Mouse (Mus musculus) activated CD4-positive, CD25-positive, alpha-beta regulatory T cell, adult 4 months (primary cell): ENCODE measurements around the gene Nos3. TPM values are rescaled to one million over a fixed set of nuclear protein-coding genes. Genes with fewer than 3 reads are reported as not detected.

Experiments used
- ATAC-seq: one replicate; pipeline ENCODE4 v1.8.0; 2017
- polyA plus RNA-seq, 2 experiments: library from polyadenylated mRNA; unstranded; fragments of 100-300 nt; shearing (Covaris generic); gene quantifications; one replicate each; pipeline ENCODE4 v1.2.1; 2017

Nos3 gene
- polyA plus RNA-seq, 2 experiments from 2014 or later = 0.42 TPM; not detected in 1

- peak; percentile 55 for ATAC-seq
Measured at GRCm38 (mm10) chr5:24344477-24345051, 20.0 kb upstream of the Nos3 start.

- ATAC-seq = no peak
Measured at GRCm38 (mm10) chr5:24346313-24346712, 18.3 kb upstream of the Nos3 start.

- no peak for ATAC-seq
Measured at GRCm38 (mm10) chr5:24347186-24347875, 17.3 kb upstream of the Nos3 start.

GRCm38 (mm10) chr5:24348128-24348527, 16.5 kb upstream of the Nos3 start:
- peak; percentile 83 for ATAC-seq

- no peak for ATAC-seq
Measured at GRCm38 (mm10) chr5:24348546-24348945, 16.1 kb upstream of the Nos3 start.

- no peak for ATAC-seq
Measured at GRCm38 (mm10) chr5:24350073-24350472, 14.5 kb upstream of the Nos3 start.

- ATAC-seq = no peak
Measured at GRCm38 (mm10) chr5:24350531-24351250, 13.9 kb upstream of the Nos3 start.

GRCm38 (mm10) chr5:24351278-24351677, 13.3 kb upstream of the Nos3 start, which contains the start of gene Kcnh2:
Gene Kcnh2 (minus strand): TSS chr5:24351604.
- ATAC-seq = no peak

- no peak for ATAC-seq
Measured at GRCm38 (mm10) chr5:24351701-24352171, 12.9 kb upstream of the Nos3 start.

- no peak for ATAC-seq
Measured at GRCm38 (mm10) chr5:24352251-24352859, 12.3 kb upstream of the Nos3 start.

- no peak for ATAC-seq
Measured at GRCm38 (mm10) chr5:24353327-24353726, 11.3 kb upstream of the Nos3 start.

- ATAC-seq = no peak
Measured at GRCm38 (mm10) chr5:24356764-24357163, 7.8 kb upstream of the Nos3 start.

GRCm38 (mm10) chr5:24357461-24357860, 7.1 kb upstream of the Nos3 start:
- ATAC-seq = peak; percentile 82

GRCm38 (mm10) chr5:24360792-24361454, 3.7 kb upstream of the Nos3 start:
- ATAC-seq = peak; percentile 68

- no peak for ATAC-seq
Measured at GRCm38 (mm10) chr5:24363467-24363866, 1.1 kb upstream of the Nos3 start.

GRCm38 (mm10) chr5:24364061-24364460, 549 bp upstream of the Nos3 start:
- ATAC-seq = no peak

- ATAC-seq = no peak
Measured at GRCm38 (mm10) chr5:24364963-24365362, 353 bp downstream of the Nos3 start.

- ATAC-seq = no peak
Measured at GRCm38 (mm10) chr5:24365528-24365927, 918 bp downstream of the Nos3 start.

- no peak for ATAC-seq
Measured at GRCm38 (mm10) chr5:24366426-24366825, 1.8 kb downstream of the Nos3 start.

GRCm38 (mm10) chr5:24369767-24370166, 5.2 kb downstream of the Nos3 start:
- ATAC-seq = no peak

- ATAC-seq = no peak
Measured at GRCm38 (mm10) chr5:24373807-24374206, 9.2 kb downstream of the Nos3 start.

GRCm38 (mm10) chr5:24374216-24374615, 9.6 kb downstream of the Nos3 start:
- ATAC-seq = no peak
